In genomic region chr10:8933451-8934372, GRCm38 (mm10) we compare ENCODE assay signal across 17 mouse cellular contexts. TPM values are rescaled to one million over a fixed set of nuclear protein-coding genes. Genes with fewer than 3 reads are reported as not detected.
DNase-seq lines count a peak whose midpoint lies in the region; ATAC-seq and TF ChIP-seq lines count a peak whose summit lies in the region.
"Had no signal": no experiment of that assay in that cellular context is flagged by ENCODE, and none has a peak within 500 bp of the region (broad histone marks: within the 10 kb centered on the region; RNA-seq: fewer than 3 reads in every experiment).

No protein-coding gene starts in this region.

- 50% methylated on average over 10 of the region's 10 CpGs for WGBS in thymus, adult 2 months
- 87% methylated on average over 10 of the region's 10 CpGs for WGBS in hindbrain, embryonic 14.5 days
- 83% methylated on average over 10 of the region's 10 CpGs for WGBS in heart, embryonic 12.5 days

- no peak overlapping the region for H3K9ac ChIP-seq in hindbrain, embryonic 14.5 days
- no peak overlapping the region for H3K9ac ChIP-seq in heart, embryonic 12.5 days
- H3K9ac ChIP-seq: forebrain, postnatal 0 days; heart, embryonic 15.5 days; liver, embryonic 15.5 days; neural tube, embryonic 13.5 days had no signal

- peak overlapping the region; percentile 28; the same call in 1 of the 2 replicates for H3K27ac ChIP-seq in gastrocnemius, adult 2 months
- H3K27ac ChIP-seq in thymus, adult 2 months (ENCODE audit: control insufficient read depth, insufficient read depth, low read length), result no peak overlapping the region
- no peak overlapping the region for H3K27ac ChIP-seq in hindbrain, embryonic 14.5 days
- no peak overlapping the region for H3K27ac ChIP-seq in heart, embryonic 12.5 days (ENCODE audit: poor library complexity, severe bottlenecking)
- H3K27ac ChIP-seq: heart, embryonic 15.5 days; liver, embryonic 15.5 days; neural tube, embryonic 13.5 days had no signal

- intact Hi-C loops in gastrocnemius, adult 2 months (cut with DNase I), result no loop called here

- no peaks in the 10 kb centered on the region for H3K79me2 ChIP-seq in myocyte (ENCODE audit: control insufficient read depth, insufficient read depth)

- H3K4me2 ChIP-seq in myocyte (ENCODE audit: low read depth), result no peak overlapping the region
- H3K4me2 ChIP-seq in hindbrain, embryonic 14.5 days (replicated peaks), result no peak overlapping the region
- H3K4me2 ChIP-seq in heart, embryonic 12.5 days, result no peak overlapping the region
- H3K4me2 ChIP-seq: heart, embryonic 15.5 days; liver, embryonic 15.5 days; neural tube, embryonic 13.5 days had no signal

- H3K9me3 ChIP-seq in hindbrain, embryonic 14.5 days (ENCODE audit: control insufficient read depth, low read length), result no peaks in the 10 kb centered on the region
- H3K9me3 ChIP-seq in heart, embryonic 12.5 days (replicated peaks), result no peaks in the 10 kb centered on the region
- H3K9me3 ChIP-seq: heart, embryonic 15.5 days; liver, embryonic 15.5 days; neural tube, embryonic 13.5 days had no signal

- TF ChIP-seq POLR2A in thymus, adult 2 months (IDR thresholded peaks at IDR 0.05; ENCODE audit: control insufficient read depth, extremely low read depth, insufficient read depth, low read length, poor library complexity), result no peak
- TF ChIP-seq POLR2A in myocyte (IDR thresholded peaks at IDR 0.05; ENCODE audit: insufficient read length, low read depth), result no peak

- no peak for ATAC-seq in monocyte, adult 5-6 weeks (replicated peaks; ENCODE audit: insufficient number of reproducible peaks, low FRiP score, low TSS enrichment, poor library complexity, severe bottlenecking)
- no peak for ATAC-seq in hindbrain, embryonic 14.5 days (ENCODE audit: low FRiP score)
- no peak for ATAC-seq in heart, embryonic 12.5 days (ENCODE audit: insufficient number of reproducible peaks, low FRiP score)
- ATAC-seq: forebrain, postnatal 0 days had no signal

- no peak for TF ChIP-seq CTCF in gastrocnemius, adult 2 months (IDR thresholded peaks at IDR 0.05)
- TF ChIP-seq CTCF in thymus, adult 2 months (IDR thresholded peaks at IDR 0.05; ENCODE audit: borderline replicate concordance, control insufficient read depth, extremely low read depth, insufficient read depth, low read length, poor library complexity), result no peak

- H3K4me1 ChIP-seq in thymus, adult 2 months (replicated peaks; ENCODE audit: control insufficient read depth, insufficient read depth, low read length), result no peaks in the 10 kb centered on the region
- H3K4me1 ChIP-seq in hindbrain, embryonic 14.5 days (replicated peaks; ENCODE audit: control insufficient read depth, insufficient read depth, low read length), result 0 out of 2 replicates have a peak, but pooled peaks cover under 1% of the 10 kb centered on the region
- no peaks in the 10 kb centered on the region for H3K4me1 ChIP-seq in heart, embryonic 12.5 days (replicated peaks)
- H3K4me1 ChIP-seq: heart, embryonic 15.5 days; liver, embryonic 15.5 days had no signal

- no peaks in the 10 kb centered on the region for H3K27me3 ChIP-seq in thymus, adult 2 months (ENCODE audit: control insufficient read depth, insufficient read depth, low read length)
- no peaks in the 10 kb centered on the region for H3K27me3 ChIP-seq in myocyte (ENCODE audit: control insufficient read depth, insufficient read depth, insufficient read length)
- H3K27me3 ChIP-seq in hindbrain, embryonic 14.5 days (ENCODE audit: control insufficient read depth, insufficient read depth, low read length), result no peaks in the 10 kb centered on the region
- H3K27me3 ChIP-seq in heart, embryonic 12.5 days (replicated peaks), result no peaks in the 10 kb centered on the region
- H3K27me3 ChIP-seq: heart, embryonic 15.5 days; liver, embryonic 15.5 days; neural tube, embryonic 13.5 days had no signal

- no peak overlapping the region for H3K4me3 ChIP-seq in gastrocnemius, adult 2 months
- no peak overlapping the region for H3K4me3 ChIP-seq in thymus, adult 2 months (ENCODE audit: control insufficient read depth, insufficient read depth, low read length)
- no peak overlapping the region for H3K4me3 ChIP-seq in myocyte
- no peak overlapping the region for H3K4me3 ChIP-seq in hindbrain, embryonic 14.5 days (replicated peaks; ENCODE audit: low read length)
- no peak overlapping the region for H3K4me3 ChIP-seq in heart, embryonic 12.5 days
- H3K4me3 ChIP-seq: erythroblast, embryonic 14.5 days; heart, embryonic 15.5 days; liver, embryonic 15.5 days; neural tube, embryonic 13.5 days had no signal

- no peak for DNase-seq in gastrocnemius, adult 2 months
- no peak for DNase-seq in gastrocnemius, postnatal 25 days
- DNase-seq in thymus, postnatal 0 days (ENCODE audit: low spot score), result peak; percentile 18
- no peak for DNase-seq in thymus, adult 2 months
- DNase-seq in hindbrain, embryonic 14.5 days (ENCODE audit: low spot score), result no peak
- DNase-seq: cerebellum, adult 18-20 months; cerebellum, postnatal 36 days; forebrain, postnatal 0 days; heart, adult 18-20 months; lung, postnatal 10 days had no signal

- H3ac ChIP-seq in myocyte (ENCODE audit: control insufficient read depth, insufficient read length), result no peak overlapping the region

- H3K36me3 ChIP-seq in thymus, adult 2 months (ENCODE audit: control insufficient read depth, insufficient read depth, low read length), result no peaks in the 10 kb centered on the region
- no peaks in the 10 kb centered on the region for H3K36me3 ChIP-seq in myocyte (ENCODE audit: control insufficient read depth, insufficient read depth)
- no peaks in the 10 kb centered on the region for H3K36me3 ChIP-seq in hindbrain, embryonic 14.5 days (replicated peaks; ENCODE audit: control insufficient read depth, insufficient read depth)
- no peaks in the 10 kb centered on the region for H3K36me3 ChIP-seq in heart, embryonic 12.5 days
- H3K36me3 ChIP-seq: heart, embryonic 15.5 days; liver, embryonic 15.5 days; neural tube, embryonic 13.5 days had no signal

TF ChIP-seq in myocyte, 11 proteins besides CTCF, POLR2A, EP300 and RAD21:
- TF ChIP-seq USF1 (IDR thresholded peaks at IDR 0.05; ENCODE audit: low read depth), result no peak
- TF ChIP-seq MYOD1 (IDR thresholded peaks at IDR 0.05; ENCODE audit: control insufficient read depth in 1 of 3, insufficient read length in 2 of 3, low read depth in 2 of 3), result peak in 2 of 3 experiments; percentile 6 to 46
- peak in 1 of 3 experiments; percentile 70 for TF ChIP-seq MYOG (IDR thresholded peaks at IDR 0.05; ENCODE audit: control insufficient read depth in 1 of 3, insufficient read depth in 1 of 3, insufficient read length in 2 of 3, low read depth in 2 of 3)
TF ChIP-seq in myocyte: peak in this region for 2.

RNA-seq across cellular contexts. Expression of gene Sash1, which starts 47.8 kb away (rescaled TPM):
- total RNA-seq in gastrocnemius, adult 2 months (2021), result 10 to 100 TPM; 10.6 to 17.9 TPM
- total RNA-seq in gastrocnemius, postnatal 25 days (2021), result 10 to 100 TPM; 13.4 to 16.9 TPM
- polyA plus RNA-seq in thymus, postnatal 0 days (2015; fragmentation: Nextera tagmentation; extraction: Ambion mirVana), result 1.2 and 1.5 TPM in 2 replicates
- polyA plus RNA-seq in thymus, adult 2 months (2012; rRNA removed), result 3.9 and 4.8 TPM in 2 replicates
- polyA plus RNA-seq in myocyte (2012; fragmentation: generic; extraction: Trizol), result 1.9 TPM
- 3.2 to 4.5 TPM (median 4.5 TPM) in 3 replicates for total RNA-seq in monocyte, adult 5-6 weeks (2017)
- 4.0 and 5.3 TPM in 2 replicates for polyA plus RNA-seq in hindbrain, embryonic 14.5 days (2014; fragmentation: Nextera tagmentation; extraction: Ambion mirVana)
- polyA plus RNA-seq in heart, embryonic 12.5 days (2016; fragmentation: Nextera tagmentation; extraction: Ambion mirVana), result 2.2 and 2.9 TPM in 2 replicates
